Mouse (Mus musculus): ENCODE data around the gene Alk. TPM values are rescaled to one million over a fixed set of nuclear protein-coding genes. Genes with fewer than 3 reads are reported as not detected.

Gene Alk
- total RNA-seq, 2 experiments from 2014 or later, result 0.31 to 0.45 TPM

DNA sequence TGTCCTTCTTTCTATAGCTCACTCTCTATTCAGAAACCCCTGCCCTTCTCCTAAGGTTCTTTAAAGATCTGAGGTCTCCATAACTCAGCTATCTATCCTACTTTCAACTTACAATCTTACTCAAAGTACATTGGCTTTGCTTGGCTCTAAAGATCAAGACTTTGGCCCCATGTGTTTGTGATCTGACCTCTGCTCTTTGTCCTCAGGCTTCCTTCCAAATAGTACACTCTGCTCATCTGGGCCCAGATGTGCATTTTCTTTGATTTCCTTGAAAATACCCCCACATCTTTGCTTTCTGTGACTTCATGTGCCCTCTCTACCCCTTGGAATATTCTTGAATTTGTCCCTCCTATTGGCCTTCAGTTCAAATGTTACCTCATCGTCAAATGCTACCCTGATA lies 417.4 kb downstream of the Alk start:
- no peak for DNase-seq
- intact Hi-C loops (cut with DNase I; ENCODE audit: low total_unique reads), result no loop called here

DNA sequence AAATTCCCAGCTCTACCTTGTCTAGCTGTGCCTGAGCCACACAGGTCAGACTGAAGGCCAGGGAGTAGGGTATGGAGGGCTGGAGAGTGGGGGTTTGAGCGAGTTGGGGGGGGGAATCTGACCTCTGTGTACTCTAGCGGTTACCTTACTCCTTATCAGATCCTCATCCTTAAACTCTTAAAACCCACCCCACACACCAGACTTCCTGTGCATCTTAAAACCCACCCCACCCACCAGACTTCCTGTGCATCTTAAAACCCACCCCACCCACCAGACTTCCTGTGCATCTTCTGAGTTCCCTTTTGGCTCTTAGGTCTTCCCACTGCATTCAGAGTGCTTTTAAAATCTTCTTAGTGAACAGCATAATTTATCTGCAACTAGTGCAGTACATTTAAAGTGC lies 422.0 kb downstream of the Alk start:
- intact Hi-C loops (cut with DNase I; ENCODE audit: low total_unique reads), result no loop called here

DNA sequence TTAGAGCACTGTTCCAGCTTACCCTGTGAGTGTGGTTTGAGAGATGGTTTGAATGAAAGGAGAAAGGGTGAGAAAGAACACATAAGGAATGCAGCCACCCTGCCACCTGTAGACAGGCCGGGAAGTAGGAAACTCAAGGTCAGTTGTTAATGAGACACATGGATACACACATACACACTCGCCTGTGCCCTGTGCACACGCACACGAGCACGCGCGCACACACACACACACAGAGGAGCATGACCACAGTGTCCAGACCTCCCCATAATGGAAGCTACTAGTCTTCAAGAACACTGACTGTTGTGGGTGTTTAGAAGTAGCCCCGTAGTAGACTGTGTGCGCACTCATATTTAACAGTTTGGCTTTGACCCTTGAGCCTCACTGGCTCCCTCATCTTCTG lies 424.2 kb downstream of the Alk start:
- DNase-seq, result no peak
- intact Hi-C loops (cut with DNase I; ENCODE audit: low total_unique reads), result no loop called here

More for the DNA sequence above, 422.0 kb downstream of the Alk start:
- DNase-seq, result no peak

DNA sequence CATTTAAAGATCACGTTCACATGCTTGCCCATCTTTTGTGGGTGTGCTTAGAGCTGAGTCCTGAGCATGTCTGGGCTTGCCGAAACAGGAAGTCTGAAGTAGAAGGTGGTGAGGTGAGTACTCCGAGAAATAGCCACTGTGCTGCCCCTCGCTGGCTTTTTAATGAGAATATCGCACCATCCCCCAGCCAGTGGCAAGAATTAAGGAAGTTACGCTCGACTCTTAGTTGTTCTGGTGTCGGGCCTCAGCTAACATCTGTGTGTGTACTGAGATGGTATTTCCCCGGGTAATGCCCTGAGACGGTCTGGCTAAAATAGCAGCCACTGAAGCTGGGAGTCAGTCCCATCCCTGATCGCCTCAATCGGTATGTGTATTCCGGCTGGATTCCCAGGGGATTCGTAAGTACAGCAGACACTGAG lies 424.7 kb downstream of the Alk start:
- no peak for DNase-seq
- intact Hi-C loops (cut with DNase I; ENCODE audit: low total_unique reads), result no loop called here

DNA sequence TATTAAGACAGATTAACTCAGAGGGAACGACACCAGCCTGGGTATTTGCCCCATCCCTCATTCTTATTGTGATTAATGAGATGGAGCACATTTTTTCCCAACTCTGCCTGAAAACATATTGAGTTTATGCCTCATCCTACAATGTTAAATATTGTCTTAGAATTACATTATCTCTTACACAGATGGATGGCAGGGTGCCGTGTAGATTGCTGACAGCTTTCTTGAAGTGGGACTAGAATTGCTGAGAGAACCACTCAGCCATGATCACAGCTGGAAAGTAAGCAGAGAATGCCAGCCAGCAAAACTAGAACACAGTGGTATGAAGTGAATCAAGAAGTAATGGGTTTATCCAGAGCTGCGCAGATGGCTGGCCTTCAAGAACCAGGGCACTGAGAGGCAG lies 430.6 kb downstream of the Alk start:
- intact Hi-C loops (cut with DNase I; ENCODE audit: low total_unique reads), result no loop called here

DNA sequence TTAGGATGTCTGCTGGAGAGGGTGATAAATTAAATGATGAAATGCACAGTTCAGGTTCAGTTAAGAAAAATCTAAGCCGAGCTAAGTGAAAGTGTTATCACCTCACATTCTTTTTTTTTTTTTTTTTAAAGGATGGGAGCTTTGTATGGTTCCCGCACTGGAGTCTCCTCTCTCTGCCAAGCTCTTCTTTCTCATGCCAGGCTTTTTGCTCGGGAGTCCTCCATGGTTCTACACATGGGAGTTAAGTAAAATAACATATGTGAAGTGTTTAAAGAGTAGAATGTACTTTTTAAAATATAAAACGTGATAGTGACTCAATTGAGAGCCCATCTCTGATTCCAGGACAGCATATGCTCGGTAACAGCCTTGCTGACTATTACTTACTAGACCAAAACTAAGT lies 436.3 kb downstream of the Alk start:
- intact Hi-C loops (cut with DNase I; ENCODE audit: low total_unique reads), result no loop called here

More for the DNA sequence above, 430.6 kb downstream of the Alk start:
- DNase-seq, result no peak

DNA sequence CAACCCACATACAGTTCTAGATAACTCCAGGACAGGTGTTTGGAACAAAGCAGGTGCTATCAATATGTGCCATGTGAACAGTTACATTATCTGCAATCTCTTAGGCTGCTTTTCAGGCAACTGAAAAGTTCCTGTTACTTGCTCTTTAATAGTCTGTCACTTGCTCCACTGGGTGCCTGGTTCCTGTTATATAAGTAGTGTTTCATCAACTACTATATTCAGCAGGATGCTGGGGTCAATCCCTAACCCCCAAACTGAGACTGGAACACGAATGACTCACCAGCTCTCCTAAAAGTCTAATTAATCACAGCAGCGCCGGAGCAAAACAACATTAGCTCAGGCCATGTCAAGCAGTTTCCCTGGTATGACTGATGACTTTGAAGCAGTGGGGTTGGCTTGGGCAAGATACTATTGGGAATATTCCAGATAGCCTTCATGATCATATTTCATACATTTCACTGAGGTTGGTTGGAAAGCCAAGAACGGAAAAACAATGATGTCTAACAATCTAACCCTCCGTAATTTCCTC lies 445.5 kb downstream of the Alk start:
- intact Hi-C loops (cut with DNase I; ENCODE audit: low total_unique reads), result no loop called here
- no peak for DNase-seq

More for the DNA sequence above, 436.3 kb downstream of the Alk start:
- DNase-seq, result no peak

DNA sequence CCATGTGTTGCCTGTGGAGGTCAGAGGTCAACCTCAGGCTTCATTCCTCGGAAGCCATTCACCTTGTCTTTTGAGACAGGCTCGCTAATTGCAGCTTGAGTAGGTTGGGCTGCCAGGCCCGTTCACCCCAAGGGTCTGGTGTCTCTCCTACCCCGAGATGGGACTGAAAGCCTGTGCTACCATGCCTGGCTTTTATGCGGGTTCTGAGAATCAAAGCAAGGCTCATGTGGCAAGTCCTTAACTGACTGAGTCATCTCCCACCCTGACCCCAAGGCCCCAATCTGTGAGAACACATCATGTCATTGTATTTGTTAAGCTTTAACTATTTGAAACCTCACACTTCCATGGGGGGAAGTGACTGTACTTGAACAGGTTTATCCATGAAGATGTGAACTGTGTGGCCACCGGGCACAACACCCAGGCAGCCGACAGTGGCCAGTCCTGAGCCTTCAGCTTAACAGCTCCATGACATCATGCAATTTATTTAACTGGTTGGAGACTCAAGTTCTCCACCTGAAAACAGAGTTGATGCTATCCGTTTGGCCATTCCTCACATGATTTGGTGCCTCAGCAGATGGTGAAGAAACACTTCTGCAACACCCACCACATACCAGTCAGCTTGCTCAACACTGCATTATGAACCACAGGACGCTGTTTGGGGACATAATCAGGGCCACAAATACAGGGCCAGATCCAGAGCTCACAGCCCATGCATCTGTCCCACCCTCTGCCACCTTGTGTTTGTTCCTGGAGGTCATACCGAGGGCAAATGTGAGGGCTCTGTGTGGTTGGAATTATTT lies 446.4 kb downstream of the Alk start:
- no peak for DNase-seq
- intact Hi-C loops (cut with DNase I; ENCODE audit: low total_unique reads), result no loop called here

DNA sequence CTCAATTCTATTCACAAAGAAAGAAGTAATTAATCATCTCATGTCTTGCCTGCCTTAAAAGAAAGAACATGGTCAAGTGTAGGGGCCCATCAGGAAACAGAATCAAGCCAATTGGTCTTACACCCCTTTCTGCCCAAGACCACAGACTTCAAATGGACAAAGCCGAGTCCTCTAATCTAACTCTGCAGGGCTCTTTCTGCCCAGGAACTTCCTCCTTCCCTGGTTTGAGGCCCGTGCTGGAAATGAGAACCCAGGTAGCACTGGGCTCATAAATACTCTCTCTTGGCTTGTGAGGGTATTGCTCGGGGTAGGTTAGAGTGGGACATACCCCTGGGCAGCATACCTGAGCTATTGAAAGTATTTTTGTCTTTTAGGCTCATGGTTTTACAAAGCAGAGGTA lies 451.4 kb downstream of the Alk start:
- intact Hi-C loops (cut with DNase I; ENCODE audit: low total_unique reads), result no loop called here
- no peak for DNase-seq

DNA sequence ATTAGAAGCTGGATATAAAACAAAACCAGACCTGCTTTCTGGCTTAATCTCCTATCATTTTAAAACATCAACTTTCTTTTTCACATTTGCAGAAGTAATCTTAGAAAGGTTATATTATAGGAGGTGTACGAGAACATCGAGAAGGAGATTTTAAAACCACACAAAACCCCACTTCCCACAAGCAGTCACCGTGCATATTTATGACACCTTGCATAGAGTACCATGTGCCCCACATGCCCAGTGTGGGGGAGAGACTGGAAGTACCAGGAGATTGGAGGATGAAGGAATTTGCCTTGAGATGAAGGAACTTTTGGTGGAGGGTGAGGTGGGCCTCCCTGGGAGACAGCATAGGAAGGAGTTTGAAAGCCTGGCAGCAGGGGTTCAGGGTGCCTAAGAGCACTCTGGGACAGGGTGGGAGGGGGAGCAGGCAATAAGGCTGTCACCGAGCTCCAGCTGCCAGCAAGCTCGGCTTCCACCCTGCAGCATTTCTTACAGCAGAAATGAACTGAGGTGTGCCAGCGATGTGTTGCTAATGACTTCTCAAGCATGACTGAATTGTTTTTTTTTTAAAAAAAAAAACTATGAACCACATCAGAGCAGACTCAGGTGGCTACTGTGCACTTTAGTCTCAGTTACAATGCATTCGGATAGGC lies 459.4 kb downstream of the Alk start:
- intact Hi-C loops (cut with DNase I; ENCODE audit: low total_unique reads), result no loop called here
- no peak for DNase-seq

DNA sequence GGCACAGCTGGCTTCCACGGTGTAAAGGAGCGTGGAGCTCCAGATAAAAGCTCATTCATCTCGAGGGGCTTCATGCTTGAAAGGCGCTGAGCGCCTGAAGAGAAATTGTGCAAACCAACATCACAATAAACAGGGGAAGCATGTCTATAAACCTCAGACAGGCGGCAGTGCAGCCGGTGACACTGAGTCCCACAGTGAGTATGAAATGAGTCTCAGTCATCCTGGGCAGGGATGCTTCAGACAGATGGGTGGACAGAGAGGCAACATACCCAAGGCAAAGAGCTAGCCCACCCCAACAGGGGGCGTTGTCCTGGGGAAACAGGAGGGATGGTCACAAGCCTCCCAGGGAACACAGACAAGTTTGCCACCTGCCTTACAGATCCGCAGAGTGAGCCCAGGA lies 460.0 kb downstream of the Alk start:
- intact Hi-C loops (cut with DNase I; ENCODE audit: low total_unique reads), result no loop called here
- DNase-seq, result no peak

DNA sequence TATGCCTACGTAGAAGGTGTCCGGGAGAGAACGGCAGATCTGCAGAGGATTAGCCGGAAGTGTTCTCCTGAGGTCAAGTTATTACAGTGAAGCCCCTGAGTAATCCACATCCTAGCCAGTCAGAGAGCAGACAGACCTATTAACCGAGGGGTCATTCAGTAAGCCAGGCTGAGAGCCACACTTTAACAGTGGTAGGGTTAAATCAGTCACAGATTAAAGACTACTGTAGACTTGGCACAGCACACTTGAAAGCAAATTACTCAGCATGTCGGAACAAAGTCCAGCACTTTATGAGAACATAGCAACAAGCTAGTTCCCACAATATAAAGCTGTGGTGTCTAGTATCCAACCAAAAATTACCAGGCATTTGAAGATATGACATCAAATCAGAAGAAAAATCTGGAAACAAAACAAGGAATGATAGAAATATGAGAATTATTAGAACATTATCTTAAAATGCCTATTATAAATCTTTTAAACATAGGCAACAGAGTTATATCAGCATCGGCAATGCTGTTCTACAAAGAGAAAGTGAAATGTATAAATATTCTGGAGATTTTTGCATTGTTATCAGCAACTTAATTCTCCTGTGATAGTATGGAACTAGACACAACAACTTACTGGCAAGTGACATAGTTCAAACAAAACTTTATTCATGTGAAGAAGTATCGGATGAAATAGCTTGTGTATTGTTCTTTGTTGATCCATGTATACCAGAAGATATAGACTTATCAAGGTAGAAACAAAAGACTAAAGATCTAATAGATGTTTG lies 472.1 kb downstream of the Alk start:
- intact Hi-C loops (cut with DNase I; ENCODE audit: low total_unique reads), result no loop called here
- DNase-seq, result no peak

DNA sequence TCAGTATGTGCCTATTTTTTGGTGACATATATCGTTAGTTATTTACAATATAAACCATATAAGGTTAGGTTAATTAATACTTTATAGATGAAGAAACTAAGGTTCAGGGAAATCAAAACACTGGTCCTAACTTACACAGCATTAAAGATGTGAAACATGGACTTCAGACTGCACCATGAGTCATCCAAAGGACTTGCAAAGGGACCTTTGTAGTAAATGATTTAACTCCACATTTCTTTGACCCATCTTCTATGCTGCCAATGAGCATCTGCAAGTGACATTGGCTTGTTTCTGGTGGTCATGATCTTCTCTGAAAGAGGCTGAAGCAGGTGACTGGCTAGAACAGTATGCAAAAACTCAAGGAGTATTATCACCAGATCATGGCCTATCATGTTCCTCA lies 482.8 kb downstream of the Alk start:
- intact Hi-C loops (cut with DNase I; ENCODE audit: low total_unique reads), result no loop called here
- no peak for DNase-seq

DNA sequence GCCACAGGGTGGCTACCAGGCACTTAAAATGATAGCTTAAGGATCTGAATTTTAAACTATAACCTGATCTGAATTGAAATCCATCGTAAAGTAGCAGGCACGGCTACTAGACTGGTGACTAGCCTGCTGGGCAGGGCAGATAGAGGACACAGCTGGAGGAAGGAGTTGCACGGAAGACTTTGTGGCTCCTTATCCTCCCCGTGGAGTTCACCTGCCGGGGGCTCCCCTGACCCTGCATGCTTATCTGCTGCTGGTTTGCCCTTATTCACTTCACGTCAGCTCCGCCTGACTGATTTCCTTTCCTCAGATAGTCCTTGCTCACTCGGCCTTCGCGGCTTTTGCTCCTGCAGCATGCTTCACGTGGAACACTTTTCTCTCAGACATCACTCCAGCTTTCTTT lies 484.1 kb downstream of the Alk start:
- no peak for DNase-seq
- intact Hi-C loops (cut with DNase I; ENCODE audit: low total_unique reads), result no loop called here

DNA sequence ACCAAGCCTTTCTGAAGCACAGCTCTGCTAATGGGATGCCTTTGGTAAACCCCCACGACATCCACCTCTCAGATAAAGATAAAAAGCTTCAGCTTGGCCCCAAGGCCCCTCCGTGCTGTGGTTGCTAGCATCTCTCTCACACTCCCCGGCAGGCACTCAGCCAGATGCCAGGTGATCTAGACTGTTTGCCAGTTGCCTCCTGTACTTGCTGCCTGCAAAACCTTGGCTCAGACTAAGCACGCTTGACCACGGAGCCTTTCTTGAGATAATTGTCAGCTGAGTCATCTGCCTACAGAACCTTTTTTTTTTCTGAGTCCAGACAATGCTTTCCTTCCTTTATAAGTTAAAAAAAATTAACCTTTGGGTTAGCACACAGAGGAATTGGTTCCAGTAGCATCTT lies 486.1 kb downstream of the Alk start:
- DNase-seq, result no peak
- intact Hi-C loops (cut with DNase I; ENCODE audit: low total_unique reads), result no loop called here

DNA sequence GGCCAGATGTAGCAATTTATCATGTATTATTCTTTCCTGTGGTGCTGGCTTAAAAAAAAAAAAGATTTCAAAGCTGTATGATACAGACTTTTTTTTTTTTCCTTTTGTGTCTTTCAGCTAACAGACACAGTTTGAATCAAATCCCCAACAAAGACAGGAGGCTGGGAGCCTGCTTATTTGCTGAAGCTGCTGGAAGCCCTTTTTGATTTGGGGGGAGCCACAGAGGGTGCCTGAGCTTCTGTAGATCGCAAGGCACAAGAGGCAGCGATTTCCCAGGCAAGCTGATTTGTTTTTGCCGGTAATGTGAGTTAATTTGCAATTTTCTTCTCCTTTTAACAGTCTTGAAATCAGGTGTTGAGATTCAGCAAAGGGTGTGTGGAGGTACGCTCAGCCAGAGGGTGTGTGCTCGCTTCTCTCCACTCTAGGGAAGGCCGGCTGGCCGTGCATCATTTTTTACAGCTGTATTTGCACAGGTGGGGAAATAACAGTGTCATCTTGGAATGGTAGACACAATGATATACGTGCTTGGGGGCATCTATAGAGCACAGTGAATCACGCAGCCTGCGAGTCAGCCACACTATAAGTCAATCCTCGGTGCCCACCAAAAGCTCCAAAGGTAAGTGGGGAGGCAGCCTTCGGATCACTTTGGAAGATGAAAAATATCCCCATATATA lies 489.0 kb downstream of the Alk start:
- DNase-seq, result no peak
- intact Hi-C loops (cut with DNase I; ENCODE audit: low total_unique reads), result no loop called here

DNA sequence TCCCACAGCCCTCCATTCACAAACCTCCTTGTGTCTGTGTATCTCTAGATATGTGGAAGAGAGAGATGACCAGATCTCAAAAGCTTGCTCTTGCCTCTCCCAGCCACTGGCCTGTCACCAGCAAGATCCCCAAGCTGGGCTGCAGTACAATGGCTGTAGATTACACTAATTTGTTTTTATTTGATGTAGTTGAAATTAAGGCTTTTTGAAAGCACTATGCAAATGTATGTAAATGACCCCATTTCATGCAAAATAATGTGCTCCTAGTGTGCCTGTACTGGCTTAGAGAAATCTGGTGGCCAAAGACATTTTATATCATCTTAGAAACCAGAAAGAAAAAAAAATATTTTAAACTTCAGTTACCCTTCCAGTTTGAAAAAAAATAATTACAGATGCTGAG lies 492.4 kb downstream of the Alk start:
- intact Hi-C loops (cut with DNase I; ENCODE audit: low total_unique reads), result no loop called here
- no peak for DNase-seq

DNA sequence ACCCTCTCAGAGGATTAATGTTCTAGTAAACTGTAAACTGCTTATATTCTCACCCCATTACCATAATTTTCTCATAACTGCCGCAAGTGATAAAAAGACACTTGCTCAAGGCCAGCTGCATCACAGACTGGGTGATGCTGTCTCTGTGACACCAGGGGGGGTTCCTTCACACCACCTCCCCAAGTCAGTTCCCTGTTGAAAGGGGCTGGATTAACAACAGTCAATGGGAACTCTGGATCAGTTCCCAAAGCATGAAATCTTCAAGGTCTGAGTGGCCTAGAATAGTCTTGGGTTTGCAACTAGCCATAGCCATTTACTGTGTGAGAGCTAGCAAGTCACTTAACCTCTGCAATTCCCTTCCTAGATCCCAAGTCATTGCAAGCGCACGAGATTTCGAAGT lies 492.9 kb downstream of the Alk start:
- DNase-seq, result no peak
- intact Hi-C loops (cut with DNase I; ENCODE audit: low total_unique reads), result no loop called here

DNA sequence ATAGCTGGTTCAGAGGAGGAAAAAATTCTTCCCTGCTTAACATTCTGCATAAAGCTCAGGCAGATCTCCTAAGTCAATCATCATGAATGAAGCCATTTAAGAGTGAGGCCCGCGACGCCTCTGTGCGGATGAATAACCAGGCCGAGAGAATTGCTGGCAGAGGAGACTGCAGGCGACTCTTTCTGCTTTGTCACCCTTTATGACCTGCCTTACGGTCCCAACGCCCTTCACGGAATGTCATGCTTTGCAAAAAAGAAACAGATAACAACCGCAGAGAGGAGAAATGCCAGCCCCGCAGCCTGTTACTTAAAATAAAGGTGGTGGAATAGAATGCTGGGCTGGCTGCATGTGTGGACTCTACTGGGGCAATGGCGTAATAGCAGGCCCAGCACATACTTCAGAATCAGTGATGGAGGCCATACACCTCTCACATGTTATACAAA lies 517.1 kb downstream of the Alk start:
- DNase-seq, result no peak
- intact Hi-C loops (cut with DNase I; ENCODE audit: low total_unique reads), result no loop called here

DNA sequence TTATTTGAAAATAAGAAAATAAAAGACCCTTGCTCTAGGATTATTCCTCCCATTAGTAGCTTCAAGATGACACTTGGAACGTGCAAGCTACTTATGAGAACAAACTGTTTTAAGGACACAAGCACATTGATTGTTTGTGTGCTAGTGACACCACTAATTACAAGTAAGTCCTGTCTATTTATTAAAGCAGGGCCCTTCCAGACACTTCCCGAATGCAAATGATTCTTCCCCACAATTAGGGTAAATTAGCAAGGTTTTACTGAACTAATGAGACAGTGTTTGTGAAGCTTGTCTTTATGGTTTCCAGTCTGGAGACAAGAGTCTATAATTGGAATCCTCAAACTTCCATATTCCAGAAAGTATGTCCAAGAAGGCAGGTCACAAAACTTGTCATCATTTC lies 523.0 kb downstream of the Alk start:
- DNase-seq, result no peak
- intact Hi-C loops (cut with DNase I; ENCODE audit: low total_unique reads), result no loop called here

Data from gastrocnemius, postnatal 14 days (tissue).